Mouse (Mus musculus) CH12.LX (cell line): ENCODE measurements around the gene Pde4dip. TPM values are rescaled to one million over a fixed set of nuclear protein-coding genes. Genes with fewer than 3 reads are reported as not detected.

Source experiments
- DNase-seq: peaks from one replicate; pipeline ENCODE4 v3.0.0-alpha.2; 2013; ENCODE audit errors: extremely low read depth
- H3K27ac ChIP-seq: 2 replicates; pipeline ENCODE4 v1.5.1; 2012; ENCODE audit warnings: low read depth, mild to moderate bottlenecking, control low read depth, moderate library complexity; ENCODE audit not compliant: insufficient read depth
- H3K27me3 ChIP-seq: replicated peaks from 2 replicates; pipeline ENCODE3; 2012; ENCODE audit warnings: inconsistent platforms
- H3K36me3 ChIP-seq, 2 experiments: replicated peaks in 1 of 2; 2 replicates each; pipeline versions ENCODE3 to v1.6.1; 2012; ENCODE audit warnings: inconsistent platforms in 1 of 2, low read length in 1 of 2, mild to moderate bottlenecking in 1 of 2, mixed read lengths in 1 of 2, moderate library complexity in 1 of 2; ENCODE audit not compliant: control insufficient read depth in 1 of 2, insufficient read depth in 1 of 2
- H3K4me1 ChIP-seq, 2 experiments: 2 replicates each; pipeline ENCODE4 v1.6.1; 2012; ENCODE audit warnings: inconsistent platforms in 1 of 2, moderate library complexity in 1 of 2; ENCODE audit not compliant: insufficient read depth in 2 of 2, control insufficient read depth in 1 of 2
- H3K4me2 ChIP-seq: 2 replicates; pipeline ENCODE4 v1.6.1; 2012; ENCODE audit warnings: low read depth, mild to moderate bottlenecking, control low read depth; ENCODE audit not compliant: poor library complexity, insufficient read depth, severe bottlenecking
- H3K4me3 ChIP-seq, 3 experiments: fragments of 150-350 bp in 1 of 3; sonication (generic) in 1 of 3; replicated peaks in 1 of 3; 2 replicates each; pipeline versions ENCODE3 to v1.5.1; 2011 to 2012; ENCODE audit warnings: low read depth in 2 of 3, low read length in 2 of 3, mild to moderate bottlenecking in 2 of 3, moderate library complexity in 2 of 3, control low read depth in 1 of 3, improper control_type of control experiment in 1 of 3, inconsistent platforms in 1 of 3, mixed read lengths in 1 of 3; ENCODE audit not compliant: poor library complexity in 1 of 3
- H3K79me2 ChIP-seq: replicated peaks from 2 replicates; pipeline ENCODE4 v1.6.1; 2012; ENCODE audit warnings: mild to moderate bottlenecking, moderate library complexity; ENCODE audit not compliant: control insufficient read depth, poor library complexity, insufficient read depth, severe bottlenecking; ENCODE audit errors: extremely low read depth
- H3K9ac ChIP-seq: 2 replicates; pipeline ENCODE4 v1.6.1; 2012; ENCODE audit warnings: low read depth, mild to moderate bottlenecking, control low read depth, moderate library complexity; ENCODE audit not compliant: insufficient read depth
- H3K9me3 ChIP-seq: replicated peaks from 2 replicates; pipeline ENCODE3; 2012; ENCODE audit warnings: low read length, inconsistent platforms, mixed read lengths
- BHLHE40 ChIP-seq: IDR thresholded peaks from 2 replicates; pipeline ENCODE4 v1.6.1; 2011; ENCODE audit warnings: mild to moderate bottlenecking, low read depth, low read length, improper control_type of control experiment
- CHD1 ChIP-seq: IDR thresholded peaks from 2 replicates; pipeline ENCODE4 v1.6.1; 2012; ENCODE audit warnings: low read depth, low read length, improper control_type of control experiment, inconsistent platforms
- CTCF ChIP-seq, 2 experiments: IDR thresholded peaks in 1 of 2; conservative IDR thresholded peaks in 1 of 2; 2 replicates each; pipeline ENCODE4 v1.5.1; 2011 to 2012; ENCODE audit warnings: low read depth in 2 of 2, low read length in 2 of 2, improper control_type of control experiment in 1 of 2, inconsistent platforms in 1 of 2, mild to moderate bottlenecking in 1 of 2, moderate library complexity in 1 of 2
- E2F4 ChIP-seq: IDR thresholded peaks from 2 replicates; pipeline ENCODE4 v1.6.1; 2011; ENCODE audit warnings: low read depth, low read length, improper control_type of control experiment; ENCODE audit not compliant: insufficient replicate concordance
- EP300 ChIP-seq: IDR thresholded peaks from 2 replicates; pipeline ENCODE4 v1.6.1; 2011; ENCODE audit warnings: low read length, improper control_type of control experiment
- HCFC1 ChIP-seq: IDR thresholded peaks from 2 replicates; pipeline ENCODE4 v1.6.1; 2012; ENCODE audit warnings: low read depth, mild to moderate bottlenecking, inconsistent platforms, low read length, improper control_type of control experiment
- IRF4 ChIP-seq: IDR thresholded peaks from 2 replicates; pipeline ENCODE4 v1.6.1; 2014; ENCODE audit warnings: low read depth, mild to moderate bottlenecking, inconsistent platforms, low read length, improper control_type of control experiment
- KAT2A ChIP-seq: IDR thresholded peaks from 2 replicates; pipeline ENCODE4 v1.6.1; 2012; ENCODE audit warnings: low read length, improper control_type of control experiment, inconsistent platforms; ENCODE audit not compliant: insufficient replicate concordance
- MAX ChIP-seq: IDR thresholded peaks from 2 replicates; pipeline ENCODE4 v1.6.1; 2011; ENCODE audit warnings: low read length, improper control_type of control experiment
- MEF2A ChIP-seq: IDR thresholded peaks from 2 replicates; pipeline ENCODE4 v1.6.1; 2014; ENCODE audit warnings: low read depth, mild to moderate bottlenecking, inconsistent platforms, low read length, improper control_type of control experiment, borderline replicate concordance
- MXI1 ChIP-seq: IDR thresholded peaks from 2 replicates; pipeline ENCODE4 v1.6.1; 2011; ENCODE audit warnings: mild to moderate bottlenecking, low read depth, low read length, improper control_type of control experiment
- MYC ChIP-seq: IDR thresholded peaks from 2 replicates; pipeline ENCODE4 v1.6.1; 2011; ENCODE audit warnings: low read depth, mild to moderate bottlenecking, improper control_type of control experiment, low read length
- NELFE ChIP-seq: IDR thresholded peaks from 2 replicates; pipeline ENCODE4 v1.6.1; 2011; ENCODE audit warnings: low read depth, low read length, improper control_type of control experiment
- POLR2A ChIP-seq: IDR thresholded peaks from 2 replicates; pipeline ENCODE4 v1.6.1; 2011; ENCODE audit warnings: low read depth, mild to moderate bottlenecking, improper control_type of control experiment, low read length
- UBTF ChIP-seq: IDR thresholded peaks from 2 replicates; pipeline ENCODE4 v1.6.1; 2012; ENCODE audit warnings: low read depth, mild to moderate bottlenecking, inconsistent platforms, low read length, improper control_type of control experiment, moderate library complexity
- USF1 ChIP-seq: IDR thresholded peaks from 2 replicates; pipeline ENCODE4 v1.6.1; 2014; ENCODE audit warnings: low read depth, mild to moderate bottlenecking, inconsistent platforms, low read length, improper control_type of control experiment
- USF2 ChIP-seq: conservative IDR thresholded peaks from 2 replicates; pipeline ENCODE4 v1.6.1; 2011; ENCODE audit warnings: low read depth, low read length, improper control_type of control experiment
- ZKSCAN1 ChIP-seq: IDR thresholded peaks from 2 replicates; pipeline ENCODE4 v1.6.1; 2012; ENCODE audit warnings: low read depth, inconsistent platforms, low read length, improper control_type of control experiment, borderline replicate concordance
- dilution Hi-C: fragments of 300-500 bp; cut with MboI; formaldehyde crosslinking; loops from 2 replicates; pipeline ENCODE4 v1.14.3; 2020; ENCODE audit warnings: low sequenced_read_pairs; ENCODE audit not compliant: extremely low pct_unique_long_range_greater_than_20kb, extremely low pct_ligation_motif_present
- in situ Hi-C: fragments of 300-500 bp; cut with MboI; formaldehyde crosslinking; loops from 3 replicates; pipeline ENCODE4 v1.14.3; 2019; ENCODE audit warnings: low sequenced_read_pairs, low pct_ligation_motif_present, low pct_unique_long_range_greater_than_20kb, mixed read lengths
- polyA plus RNA-seq: library from polyadenylated mRNA; unstranded; fragments of >175 nt; gene quantifications from 2 replicates; pipeline ENCODE4 v1.2.1, GENCODE M21; 2012; ENCODE audit warnings: low read depth; ENCODE audit not compliant: insufficient read length
- total RNA-seq, 2 experiments: library from RNA; depleted of rRNA; stranded (reverse); fragments of 300-350 nt in 1 of 2; fragments of >200 nt in 1 of 2; gene quantifications; 2 replicates each; pipeline ENCODE4 v1.2.3; 2012 to 2014

The Pde4dip gene
- total and polyA plus RNA-seq, 3 experiments = 12.4 to 21.7 (median 15.2) TPM

DNA sequence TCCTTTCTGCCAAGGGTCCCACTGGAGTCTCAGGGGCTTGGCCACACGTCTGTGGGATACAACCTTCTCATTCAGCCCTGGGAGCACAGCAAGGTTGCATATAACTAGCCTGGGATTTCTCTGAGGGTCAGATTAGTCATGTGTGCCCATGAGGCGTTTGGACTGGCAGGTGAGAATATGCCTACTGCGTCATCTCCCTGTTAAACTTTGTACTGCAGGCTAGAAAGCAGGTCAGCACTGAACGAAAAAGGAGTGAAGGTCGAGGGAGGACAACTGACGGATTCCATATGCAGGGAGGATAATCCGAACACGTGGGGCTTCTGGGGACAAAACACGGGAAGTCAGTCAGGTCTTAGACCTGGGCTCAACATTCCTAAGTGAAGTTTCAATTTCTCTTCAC lies 191.2 kb downstream of the Pde4dip start:
- H3K4me3 ChIP-seq = no peak overlapping the region
- in situ Hi-C loops = loop anchor here (25.0 kb wide), 1 partner anchor 465 kb away; the partner anchor contains the start of gene Adam30
- H3K9me3 ChIP-seq = no peaks in the 10 kb centered on the region
- H3K4me1 ChIP-seq = no peaks in the 10 kb centered on the region
- no peak overlapping the region for H3K4me2 ChIP-seq
- H3K27ac ChIP-seq = no peak overlapping the region
- H3K79me2 ChIP-seq = no peaks in the 10 kb centered on the region
- TF ChIP-seq USF1 (no peak), BHLHE40 (no peak), HCFC1 (no peak), E2F4 (no peak), MEF2A (no peak), EP300 (no peak), NELFE (no peak)
- TF ChIP-seq, all 38 proteins: peak for 0
- Histone ChIP-seq H3K9ac (no peak overlapping the region), H3K36me3 (no peaks in the 10 kb centered on the region), H3K27me3 (peaks cover 19% of the 10 kb centered on the region)
- DNase-seq = no peak
- dilution Hi-C loops = no loop called here

DNA sequence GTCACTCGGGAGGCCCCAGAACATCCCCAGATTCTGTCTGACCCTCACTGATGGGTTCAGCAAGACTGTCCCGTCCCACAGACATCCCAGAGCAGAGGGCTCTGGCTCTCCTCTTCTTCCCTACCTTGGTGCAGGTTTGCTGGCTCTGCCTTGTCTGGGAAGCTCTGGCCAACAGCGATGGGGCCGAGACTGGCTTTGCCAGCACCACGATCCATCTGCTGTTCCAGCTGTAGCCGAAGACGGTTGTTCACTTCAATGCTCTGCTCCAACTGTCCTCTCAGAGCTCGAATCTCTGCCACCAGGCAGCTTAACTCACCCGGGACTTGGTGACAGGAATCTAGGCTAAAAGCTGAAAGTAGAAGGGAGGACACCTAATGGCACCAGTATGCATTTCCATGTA lies 191.6 kb downstream of the Pde4dip start:
- H3K79me2 ChIP-seq = no peaks in the 10 kb centered on the region
- H3K4me1 ChIP-seq = no peaks in the 10 kb centered on the region
- dilution Hi-C loops = no loop called here
- no peak overlapping the region for H3K9ac ChIP-seq
- H3K27me3 ChIP-seq = peaks cover 19% of the 10 kb centered on the region
- in situ Hi-C loops = loop anchor here (25.0 kb wide), 1 partner anchor 465 kb away; the partner anchor contains the start of gene Adam30
- DNase-seq = no peak
- no peaks in the 10 kb centered on the region for H3K36me3 ChIP-seq
- TF ChIP-seq MXI1 (no peak), ZKSCAN1 (no peak), MYC (no peak), CTCF (conservative IDR thresholded peaks at IDR 0.05 in 1 of 2, IDR thresholded peaks at IDR 0.05 in 1 of 2; ENCODE audit: low read depth in 2 of 2, low read length in 2 of 2) (no peak), POLR2A (no peak), KAT2A (no peak), UBTF (no peak)
- H3K9me3 ChIP-seq = no peaks in the 10 kb centered on the region
- no peak overlapping the region for H3K4me3 ChIP-seq
- H3K27ac ChIP-seq = no peak overlapping the region
- H3K4me2 ChIP-seq = no peak overlapping the region

DNA sequence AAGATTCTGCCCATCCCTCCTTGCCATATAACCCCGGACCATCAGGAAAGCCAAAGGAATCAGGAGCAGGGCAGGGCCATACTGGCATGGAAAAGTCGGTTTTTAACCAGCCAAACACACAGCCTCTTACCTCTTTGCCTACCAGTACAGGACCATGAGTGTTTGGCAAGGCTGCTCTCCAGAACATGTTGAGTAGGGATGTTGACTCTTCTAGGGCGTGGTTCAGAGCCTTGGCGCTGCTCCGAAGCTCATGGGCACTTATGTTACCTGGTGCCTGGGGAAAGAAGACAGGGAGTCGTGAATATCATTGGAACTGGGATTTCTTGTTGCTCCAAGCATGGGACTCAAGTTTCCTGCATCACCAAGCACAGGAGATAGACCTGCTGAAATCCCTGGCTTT lies 194.7 kb downstream of the Pde4dip start:
- no peak for TF ChIP-seq USF2
- TF ChIP-seq MAX = no peak
- TF ChIP-seq IRF4 = no peak
- TF ChIP-seq HCFC1 = no peak
- TF ChIP-seq CHD1 = no peak
- no peak for TF ChIP-seq MYC
- dilution Hi-C loops = no loop called here
- no peak for DNase-seq

More for the DNA sequence above, 194.7 kb downstream of the Pde4dip start:
- H3K4me2 ChIP-seq = no peak overlapping the region
- H3K9me3 ChIP-seq = no peaks in the 10 kb centered on the region
- no peaks in the 10 kb centered on the region for H3K36me3 ChIP-seq
- no peak overlapping the region for H3K4me3 ChIP-seq
- no peaks in the 10 kb centered on the region for H3K4me1 ChIP-seq
- peaks cover 17% of the 10 kb centered on the region for H3K27me3 ChIP-seq
- H3K27ac ChIP-seq = no peak overlapping the region
- no peaks in the 10 kb centered on the region for H3K79me2 ChIP-seq
- in situ Hi-C loops = loop anchor here (25.0 kb wide), 1 partner anchor 468 kb away; the partner anchor contains the start of gene Adam30
- H3K9ac ChIP-seq = no peak overlapping the region
